Mouse (Mus musculus) right cerebral cortex, postnatal 4 days (tissue): ENCODE measurements around the gene Olfr615.
"Not testable (repeated sequence)": the region's sequence is repeated elsewhere in the genome, so short reads cannot be mapped to it uniquely, and the experiment has no call there.

Source experiments
- DNase-seq: peaks from one replicate; pipeline ENCODE4 v3.0.0-alpha.2; 2022

Olfr615 gene

GRCm38 (mm10) chr7:103555779-103556178 lies at the start of gene Olfr615:
Olfr615 (plus strand) TSS chr7:103556079.
- no peak for DNase-seq

- no peak for DNase-seq
Measured at GRCm38 (mm10) chr7:103512022-103512421, 43.9 kb upstream of the Olfr615 start, which contains the start of gene Olfr610. Olfr610 (minus strand) TSS chr7:103512122.

DNA sequence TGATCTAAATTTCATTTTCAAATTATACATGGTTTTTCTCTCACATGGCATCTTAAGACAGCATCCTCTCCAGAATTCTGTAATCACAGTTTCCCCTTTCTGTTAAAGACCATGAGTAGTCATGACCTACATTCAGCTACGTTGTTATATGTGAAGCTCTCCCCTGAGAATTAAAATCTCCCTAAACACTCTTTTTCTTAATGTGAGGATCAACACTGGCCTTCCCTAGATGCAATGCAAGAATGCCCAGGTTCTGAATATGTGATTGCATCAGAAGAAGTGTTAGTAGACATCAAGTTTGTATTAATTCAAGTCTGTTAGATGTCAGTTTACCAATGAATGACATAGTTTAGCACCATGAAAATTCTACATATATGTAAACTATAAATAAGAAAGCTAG lies 35.1 kb upstream of the Olfr615 start, which contains the start of gene Olfr611:
Olfr611 (minus strand) TSS at position 101 of the 400 bp plus-strand sequence.
- not testable (repeated sequence) for DNase-seq

GRCm38 (mm10) chr7:103542617-103543016 lies 13.3 kb upstream of the Olfr615 start, which contains the start of gene Olfr612:
Olfr612 (minus strand) TSS chr7:103542717.
- not testable (repeated sequence) for DNase-seq

- no peak for DNase-seq
Measured at GRCm38 (mm10) chr7:103547774-103548173, 8.1 kb upstream of the Olfr615 start, which contains the start of gene Olfr613. Olfr613 (plus strand) TSS chr7:103548074.

GRCm38 (mm10) chr7:103569043-103569442 lies 13.2 kb downstream of the Olfr615 start, which contains the start of gene Olfr616:
Olfr616 (minus strand) TSS chr7:103569143.
- DNase-seq = no peak

DNA sequence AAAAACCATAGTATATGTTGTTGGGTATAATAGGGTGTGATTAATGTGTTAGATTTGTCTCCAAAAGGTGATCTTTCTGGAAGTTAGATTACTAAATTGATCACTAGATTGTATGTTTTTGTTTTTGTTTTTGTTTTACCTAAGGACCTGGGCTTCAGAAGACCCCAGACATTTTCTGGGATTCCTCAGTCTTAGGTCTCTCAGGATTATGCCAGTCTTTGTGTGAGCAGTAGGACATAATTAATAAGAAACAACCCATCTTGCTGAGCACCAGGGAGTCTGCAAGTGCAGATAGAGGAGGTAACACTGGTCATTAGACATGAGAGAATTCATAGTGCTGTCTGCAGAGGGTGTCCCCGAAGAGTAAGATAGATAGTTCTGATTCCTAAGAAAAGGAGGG lies 16.9 kb downstream of the Olfr615 start, which contains the start of gene Olfr617:
Olfr617 (plus strand) TSS at position 301 of the 400 bp plus-strand sequence.
- no peak for DNase-seq

- no peak for DNase-seq
Measured at GRCm38 (mm10) chr7:103589803-103590202, 33.9 kb downstream of the Olfr615 start, which contains the start of gene Olfr618. Olfr618 (plus strand) TSS chr7:103590103.

GRCm38 (mm10) chr7:103600275-103600674 lies 44.4 kb downstream of the Olfr615 start, which contains the start of gene Olfr619:
Olfr619 (plus strand) TSS chr7:103600575.
- DNase-seq = no peak

GRCm38 (mm10) chr7:103607425-103607824 lies 51.5 kb downstream of the Olfr615 start:
- DNase-seq = no peak

- DNase-seq = no peak
Measured at GRCm38 (mm10) chr7:103612434-103612833, 56.6 kb downstream of the Olfr615 start, which contains the start of gene Olfr620. Olfr620 (minus strand) TSS chr7:103612534.
